Mouse (Mus musculus): Measurements from ENCODE around the gene Lrrtm1. TPM values are rescaled to one million over a fixed set of nuclear protein-coding genes. Genes with fewer than 3 reads are reported as not detected.

Gene Lrrtm1
- polyA plus RNA-seq (2016; fragmentation: Nextera tagmentation; extraction: Ambion mirVana), result 6.2 and 6.5 TPM in 2 replicates

GRCm38 (mm10) chr6:77242601-77243406, at the start of gene Lrrtm1:
TSS of gene Lrrtm1 (plus strand) at chr6:77242689.
- Histone ChIP-seq H3K36me3 (replicated peaks) (no peaks in the 10 kb centered on the region), H3K4me1 (peaks cover 18% of the 10 kb centered on the region), H3K27ac (peak within 1 kb of the TSS; percentile 86), H3K27me3 (ENCODE audit: poor library complexity, severe bottlenecking) (peaks cover 80% of the 10 kb centered on the region), H3K9me3 (no peaks in the 10 kb centered on the region), H3K4me3 (peak within 1 kb of the TSS; percentile 63)
- DNase-seq (ENCODE audit: extremely low spot score, low spot score), result peak; percentile 72
- under 1% methylated on average over 53 of the region's 53 CpGs for WGBS

GRCm38 (mm10) chr6:77196650-77197049, 45.8 kb upstream of the Lrrtm1 start:
- Histone ChIP-seq H3K4me1 (peaks cover 22% of the 10 kb centered on the region), H3K27me3 (ENCODE audit: poor library complexity, severe bottlenecking) (no peaks in the 10 kb centered on the region), H3K27ac (no peak overlapping the region), H3K9me3 (no peaks in the 10 kb centered on the region), H3K4me3 (no peak overlapping the region), H3K36me3 (replicated peaks) (no peaks in the 10 kb centered on the region)
- DNase-seq (ENCODE audit: extremely low spot score, low spot score), result no peak
- 95% methylated on average over 3 of the region's 3 CpGs for WGBS

- Histone ChIP-seq H3K27me3 (ENCODE audit: poor library complexity, severe bottlenecking) (no peaks in the 10 kb centered on the region), H3K27ac (no peak overlapping the region), H3K4me1 (peaks cover 22% of the 10 kb centered on the region), H3K36me3 (replicated peaks) (no peaks in the 10 kb centered on the region), H3K9me3 (no peaks in the 10 kb centered on the region), H3K4me3 (no peak overlapping the region)
- WGBS, result 43% methylated on average over 2 of the region's 2 CpGs
- DNase-seq (ENCODE audit: extremely low spot score, low spot score), result no peak
Observed at GRCm38 (mm10) chr6:77199375-77199774, 43.1 kb upstream of the Lrrtm1 start.

GRCm38 (mm10) chr6:77209183-77209582, 33.3 kb upstream of the Lrrtm1 start:
- WGBS, result 94% methylated on average over 1 of the region's 1 CpGs
- Histone ChIP-seq H3K4me3 (no peak overlapping the region), H3K36me3 (replicated peaks) (no peaks in the 10 kb centered on the region), H3K4me1 (peaks cover 10% of the 10 kb centered on the region), H3K9me3 (no peaks in the 10 kb centered on the region), H3K27ac (no peak overlapping the region), H3K27me3 (ENCODE audit: poor library complexity, severe bottlenecking) (no peaks in the 10 kb centered on the region)
- DNase-seq (ENCODE audit: extremely low spot score, low spot score), result no peak

- Histone ChIP-seq H3K36me3 (replicated peaks) (no peaks in the 10 kb centered on the region), H3K9me3 (no peaks in the 10 kb centered on the region), H3K4me1 (peaks cover 10% of the 10 kb centered on the region), H3K27me3 (ENCODE audit: poor library complexity, severe bottlenecking) (no peaks in the 10 kb centered on the region), H3K27ac (no peak overlapping the region), H3K4me3 (no peak overlapping the region)
- WGBS, result 93% methylated on average over 3 of the region's 3 CpGs
- no peak for DNase-seq (ENCODE audit: extremely low spot score, low spot score)
Observed at GRCm38 (mm10) chr6:77209929-77210328, 32.6 kb upstream of the Lrrtm1 start.

GRCm38 (mm10) chr6:77213757-77214409, 28.6 kb upstream of the Lrrtm1 start:
- H3K27ac ChIP-seq, result 0 out of 2 replicates have a peak overlapping the region, but pooled peaks have one; percentile 5
- no peak for DNase-seq (ENCODE audit: extremely low spot score, low spot score)
- H3K4me1 ChIP-seq, result peaks cover 10% of the 10 kb centered on the region
- no peaks in the 10 kb centered on the region for H3K9me3 ChIP-seq
- H3K4me3 ChIP-seq, result no peak overlapping the region
- no peaks in the 10 kb centered on the region for H3K36me3 ChIP-seq (replicated peaks)
- WGBS, result 38% methylated on average over 3 of the region's 3 CpGs
- no peaks in the 10 kb centered on the region for H3K27me3 ChIP-seq (ENCODE audit: poor library complexity, severe bottlenecking)

GRCm38 (mm10) chr6:77215322-77215721, 27.2 kb upstream of the Lrrtm1 start:
- peaks cover 11% of the 10 kb centered on the region for H3K4me1 ChIP-seq
- 76% methylated on average over 4 of the region's 4 CpGs for WGBS
- H3K27me3 ChIP-seq (ENCODE audit: poor library complexity, severe bottlenecking), result no peaks in the 10 kb centered on the region; the same call in 1 of the 2 replicates
- no peak overlapping the region for H3K4me3 ChIP-seq
- no peak overlapping the region for H3K27ac ChIP-seq
- no peaks in the 10 kb centered on the region for H3K9me3 ChIP-seq
- DNase-seq (ENCODE audit: extremely low spot score, low spot score), result no peak
- H3K36me3 ChIP-seq (replicated peaks), result no peaks in the 10 kb centered on the region

- DNase-seq (ENCODE audit: extremely low spot score, low spot score), result no peak
- peaks cover 19% of the 10 kb centered on the region for H3K27me3 ChIP-seq (ENCODE audit: poor library complexity, severe bottlenecking)
- no peak overlapping the region for H3K27ac ChIP-seq
Observed at GRCm38 (mm10) chr6:77218875-77219274, 23.6 kb upstream of the Lrrtm1 start.

GRCm38 (mm10) chr6:77220776-77221175, 21.7 kb upstream of the Lrrtm1 start:
- Histone ChIP-seq H3K27me3 (ENCODE audit: poor library complexity, severe bottlenecking) (peaks cover 23% of the 10 kb centered on the region), H3K27ac (no peak overlapping the region), H3K4me1 (peaks cover 24% of the 10 kb centered on the region), H3K36me3 (replicated peaks) (no peaks in the 10 kb centered on the region), H3K4me3 (no peak overlapping the region), H3K9me3 (no peaks in the 10 kb centered on the region)
- 35% methylated on average over 4 of the region's 4 CpGs for WGBS
- no peak for DNase-seq (ENCODE audit: extremely low spot score, low spot score)

More at GRCm38 (mm10) chr6:77218875-77219274, 23.6 kb upstream of the Lrrtm1 start:
- Histone ChIP-seq H3K4me1 (peaks cover 27% of the 10 kb centered on the region), H3K4me3 (no peak overlapping the region), H3K9me3 (no peaks in the 10 kb centered on the region), H3K36me3 (replicated peaks) (no peaks in the 10 kb centered on the region)

GRCm38 (mm10) chr6:77222849-77223638, 19.4 kb upstream of the Lrrtm1 start:
- no peaks in the 10 kb centered on the region for H3K9me3 ChIP-seq
- H3K27ac ChIP-seq, result no peak overlapping the region
- 65% methylated on average over 16 of the region's 16 CpGs for WGBS
- H3K36me3 ChIP-seq (replicated peaks), result no peaks in the 10 kb centered on the region
- no peak for DNase-seq (ENCODE audit: extremely low spot score, low spot score)
- H3K4me3 ChIP-seq, result no peak overlapping the region
- H3K4me1 ChIP-seq, result peaks cover 24% of the 10 kb centered on the region
- peaks cover 23% of the 10 kb centered on the region for H3K27me3 ChIP-seq (ENCODE audit: poor library complexity, severe bottlenecking)

GRCm38 (mm10) chr6:77240426-77240825, 2.1 kb upstream of the Lrrtm1 start:
- Histone ChIP-seq H3K27ac (no peak overlapping the region), H3K27me3 (ENCODE audit: poor library complexity, severe bottlenecking) (peaks cover 56% of the 10 kb centered on the region), H3K4me1 (peaks cover 18% of the 10 kb centered on the region), H3K36me3 (replicated peaks) (no peaks in the 10 kb centered on the region), H3K4me3 (no peak overlapping the region), H3K9me3 (no peaks in the 10 kb centered on the region)
- WGBS, result 57% methylated on average over 1 of the region's 1 CpGs
- no peak for DNase-seq (ENCODE audit: extremely low spot score, low spot score)

GRCm38 (mm10) chr6:77243541-77244231, 1.2 kb downstream of the Lrrtm1 start:
- Histone ChIP-seq H3K9me3 (no peaks in the 10 kb centered on the region), H3K27me3 (ENCODE audit: poor library complexity, severe bottlenecking) (peaks cover 87% of the 10 kb centered on the region), H3K4me1 (peaks cover 18% of the 10 kb centered on the region), H3K27ac (peak overlapping the region; percentile 86), H3K36me3 (replicated peaks) (no peaks in the 10 kb centered on the region), H3K4me3 (peak overlapping the region; percentile 63)
- WGBS, result under 1% methylated on average over 43 of the region's 43 CpGs
- DNase-seq (ENCODE audit: extremely low spot score, low spot score), result peak; percentile 72
